Mouse (Mus musculus) testis, adult 2 months (tissue): ENCODE measurements around the gene Bsx. TPM values are rescaled to one million over a fixed set of nuclear protein-coding genes. Genes with fewer than 3 reads are reported as not detected.

Source experiments
- H3K27ac ChIP-seq: fragments of 200-500 bp; 2 replicates; pipeline ENCODE4 v1.5.1; 2012; ENCODE audit warnings: low read depth, low read length; ENCODE audit not compliant: control insufficient read depth, insufficient read depth
- H3K27me3 ChIP-seq: fragments of 200-500 bp; 2 replicates; pipeline ENCODE4 v1.6.1; 2012; ENCODE audit warnings: mild to moderate bottlenecking, low read length, moderate library complexity; ENCODE audit not compliant: control insufficient read depth, insufficient read depth
- H3K36me3 ChIP-seq: fragments of 200-500 bp; 2 replicates; pipeline ENCODE4 v1.6.1; 2012; ENCODE audit warnings: mild to moderate bottlenecking, low read length; ENCODE audit not compliant: control insufficient read depth, insufficient read depth
- H3K4me1 ChIP-seq: fragments of 200-500 bp; 2 replicates; pipeline ENCODE4 v1.6.1; 2012; ENCODE audit warnings: low read length; ENCODE audit not compliant: control insufficient read depth, insufficient read depth
- H3K4me3 ChIP-seq: fragments of 200-500 bp; 2 replicates; pipeline ENCODE4 v1.5.1; 2012; ENCODE audit warnings: low read depth, mild to moderate bottlenecking, low read length, moderate library complexity, mixed read lengths; ENCODE audit not compliant: control insufficient read depth
- CTCF ChIP-seq: fragments of 200-500 bp; IDR thresholded peaks from 2 replicates; pipeline ENCODE4 v1.5.1; 2012; ENCODE audit warnings: low read depth, mild to moderate bottlenecking, inconsistent platforms, low read length, moderate library complexity; ENCODE audit not compliant: control insufficient read depth, insufficient read depth, insufficient replicate concordance
- POLR2A ChIP-seq: fragments of 200-500 bp; IDR thresholded peaks from 2 replicates; pipeline ENCODE4 v1.6.1; 2012; ENCODE audit warnings: low read depth, mild to moderate bottlenecking, inconsistent platforms, low read length, moderate library complexity; ENCODE audit not compliant: control insufficient read depth
- polyA plus RNA-seq: library from polyadenylated mRNA; depleted of rRNA; stranded (reverse); fragments of >200 nt; gene quantifications from 2 replicates; pipeline ENCODE4 v1.2.3, GENCODE M21; 2012

Bsx gene
- polyA plus RNA-seq, 1 experiment = 0.02 TPM

DNA sequence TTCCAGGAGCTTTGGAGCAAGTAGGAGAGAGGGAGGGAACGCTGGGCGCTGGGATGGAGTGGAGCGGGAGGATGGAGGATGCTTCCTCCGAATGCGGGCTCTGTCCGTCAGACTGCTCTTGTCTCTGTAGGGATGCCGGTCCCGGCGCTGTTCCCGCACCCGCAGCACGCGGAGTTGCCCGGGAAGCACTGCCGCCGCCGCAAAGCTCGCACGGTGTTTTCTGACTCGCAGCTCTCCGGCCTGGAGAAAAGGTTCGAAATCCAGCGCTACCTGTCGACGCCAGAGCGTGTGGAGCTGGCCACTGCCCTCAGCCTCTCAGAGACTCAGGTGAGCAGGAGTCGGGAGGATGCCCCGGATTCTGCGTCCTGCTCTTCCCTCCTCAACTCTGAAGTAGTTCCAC, 2.2 kb downstream of the Bsx start:
- peaks cover 9% of the 10 kb centered on the region for H3K4me1 ChIP-seq
- TF ChIP-seq CTCF (no peak), POLR2A (no peak)
- no peaks in the 10 kb centered on the region for H3K36me3 ChIP-seq
- H3K4me3 ChIP-seq = no peak overlapping the region
- peaks cover 7% of the 10 kb centered on the region for H3K27me3 ChIP-seq
- H3K27ac ChIP-seq = no peak overlapping the region

DNA sequence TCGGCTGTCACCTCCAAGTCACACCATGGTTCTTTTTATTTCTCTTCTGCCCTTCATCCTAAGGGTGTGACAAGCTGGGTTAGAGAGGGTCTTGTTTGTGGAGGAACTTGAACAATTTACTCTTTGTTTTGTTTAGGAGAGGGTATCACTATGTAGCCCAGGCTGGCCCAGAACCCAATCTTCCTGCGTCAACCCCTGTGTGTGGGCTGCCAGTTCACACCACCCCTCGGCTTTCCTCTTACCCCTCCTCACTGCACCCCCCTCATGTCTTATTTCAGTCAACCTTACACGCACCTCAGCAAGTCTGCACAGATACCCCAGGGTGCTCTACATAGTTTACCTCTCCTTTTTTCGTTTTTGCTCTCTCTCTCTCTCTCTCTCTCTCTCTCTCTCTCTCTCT, 2.8 kb downstream of the Bsx start:
- H3K27ac ChIP-seq = no peak overlapping the region
- peaks cover 7% of the 10 kb centered on the region for H3K4me1 ChIP-seq
- TF ChIP-seq CTCF = no peak
- TF ChIP-seq POLR2A = no peak
- H3K36me3 ChIP-seq = no peaks in the 10 kb centered on the region
- no peak overlapping the region for H3K4me3 ChIP-seq
- peaks cover 7% of the 10 kb centered on the region for H3K27me3 ChIP-seq

DNA sequence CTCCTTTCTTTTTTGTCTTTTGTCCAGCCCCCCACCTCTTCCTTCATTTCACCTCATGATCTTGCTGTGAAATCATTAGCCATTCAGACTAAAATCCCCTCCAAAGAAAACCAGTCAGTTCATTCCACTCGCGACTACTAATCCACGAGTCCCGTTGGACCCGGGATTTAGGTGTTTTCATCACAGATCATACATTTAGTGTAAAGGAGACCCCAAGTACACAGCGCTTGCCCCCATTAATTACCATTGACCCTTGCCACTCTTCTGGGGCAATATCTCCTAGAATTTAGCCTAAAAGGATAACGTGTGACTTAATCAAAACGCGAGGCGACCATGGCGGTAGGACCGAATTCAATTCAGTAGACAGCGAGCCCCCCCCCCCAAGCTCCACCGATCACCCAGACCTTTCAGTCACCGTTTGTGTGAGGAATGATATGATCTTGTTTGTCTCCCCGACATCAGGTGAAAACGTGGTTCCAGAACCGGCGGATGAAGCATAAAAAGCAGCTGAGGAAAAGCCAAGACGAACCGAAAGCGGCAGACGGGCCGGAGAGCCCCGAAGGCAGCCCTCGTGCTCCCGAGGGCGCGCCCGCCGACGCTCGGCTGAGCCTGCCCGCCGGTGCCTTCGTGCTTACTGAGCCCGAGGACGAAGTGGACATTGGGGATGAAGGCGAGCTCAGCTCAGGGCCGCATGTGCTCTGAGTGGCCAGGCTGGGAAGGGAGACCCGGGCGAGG, 3.4 kb downstream of the Bsx start:
- H3K36me3 ChIP-seq = no peaks in the 10 kb centered on the region
- peaks cover 7% of the 10 kb centered on the region for H3K27me3 ChIP-seq
- TF ChIP-seq CTCF = no peak
- no peak for TF ChIP-seq POLR2A
- H3K4me1 ChIP-seq = peaks cover 7% of the 10 kb centered on the region
- no peak overlapping the region for H3K27ac ChIP-seq
- H3K4me3 ChIP-seq = no peak overlapping the region

DNA sequence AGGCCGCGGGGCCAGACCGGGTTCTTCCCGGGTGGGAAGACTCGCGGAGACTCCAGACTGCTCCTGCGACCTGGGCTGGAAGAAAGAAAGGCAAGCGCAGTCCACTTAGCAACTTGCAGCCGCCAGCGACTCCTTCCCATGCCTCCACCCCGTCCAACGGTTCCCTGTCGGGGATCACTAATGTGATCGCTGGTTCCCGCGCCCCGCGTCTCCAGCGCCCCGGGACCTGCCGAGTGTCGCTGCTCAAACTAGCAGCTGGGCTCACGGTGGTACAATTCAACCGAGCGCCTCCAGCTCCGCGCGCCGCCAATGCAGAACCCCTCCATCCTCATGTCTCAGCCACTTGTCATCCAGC, 3.9 kb downstream of the Bsx start:
- peaks cover 7% of the 10 kb centered on the region for H3K4me1 ChIP-seq
- H3K27me3 ChIP-seq = peaks cover 5% of the 10 kb centered on the region
- TF ChIP-seq CTCF (no peak), POLR2A (no peak)
- no peak overlapping the region; the same call in 1 of the 2 replicates for H3K4me3 ChIP-seq
- no peaks in the 10 kb centered on the region for H3K36me3 ChIP-seq
- no peak overlapping the region for H3K27ac ChIP-seq

DNA sequence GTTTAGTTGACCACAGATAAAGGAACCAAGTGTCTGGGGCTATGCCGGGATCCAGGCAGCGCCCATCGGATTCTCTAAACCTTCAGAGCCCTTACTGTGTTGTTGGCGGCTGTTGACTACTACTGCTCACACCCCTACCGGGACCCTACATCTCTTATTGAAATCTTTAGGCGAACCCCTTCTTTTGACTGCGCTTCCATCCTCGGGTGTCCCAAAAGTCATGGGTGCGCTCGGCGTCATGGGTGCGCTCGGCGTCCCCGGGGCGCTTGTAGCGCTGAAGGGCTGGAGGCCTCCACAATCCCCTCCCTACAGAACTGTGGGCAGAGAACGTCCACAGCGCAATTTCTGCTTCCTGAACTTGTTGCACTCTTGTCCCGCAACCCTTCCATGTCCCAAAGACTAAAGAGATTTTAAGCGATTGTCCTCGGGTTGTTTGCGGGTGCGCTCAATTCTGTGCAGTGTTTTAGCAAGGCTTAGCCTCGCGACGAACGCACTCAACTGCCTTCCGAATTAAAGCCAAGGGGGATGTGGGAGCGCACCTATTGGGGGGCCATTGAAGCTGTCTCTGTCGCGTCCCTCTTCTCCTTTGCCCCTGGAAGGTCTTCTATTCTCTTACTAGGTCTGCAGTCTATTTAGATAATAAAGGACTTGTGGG, 4.5 kb downstream of the Bsx start:
- H3K4me3 ChIP-seq = no peak overlapping the region; the same call in 1 of the 2 replicates
- no peaks in the 10 kb centered on the region for H3K36me3 ChIP-seq
- no peak overlapping the region for H3K27ac ChIP-seq
- peaks cover 5% of the 10 kb centered on the region for H3K27me3 ChIP-seq
- H3K4me1 ChIP-seq = peaks cover 7% of the 10 kb centered on the region
- no peak for TF ChIP-seq POLR2A
- TF ChIP-seq CTCF = no peak

DNA sequence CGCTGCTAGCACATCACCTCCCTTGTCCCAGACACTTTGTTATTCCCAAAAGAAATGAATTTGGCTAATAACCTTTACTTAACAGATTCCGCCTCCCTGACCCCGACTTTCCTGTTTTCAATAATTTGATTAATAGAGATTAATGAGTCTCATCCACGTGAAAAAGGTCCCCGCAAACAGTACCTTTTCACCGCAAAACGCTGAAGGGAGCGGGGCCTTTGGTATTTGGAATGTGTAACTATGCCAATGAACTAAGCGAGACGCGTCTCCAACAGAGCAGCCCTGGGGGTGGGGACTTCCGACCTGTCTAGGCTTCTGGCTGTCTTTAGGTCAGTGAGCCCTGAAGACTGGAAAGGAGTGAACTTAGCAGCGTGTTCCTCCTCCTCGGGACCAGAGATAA, 5.1 kb downstream of the Bsx start:
- TF ChIP-seq POLR2A (no peak), CTCF (no peak)
- Histone ChIP-seq H3K4me1 (peaks cover 7% of the 10 kb centered on the region), H3K36me3 (no peaks in the 10 kb centered on the region), H3K27ac (no peak overlapping the region), H3K27me3 (peaks cover 5% of the 10 kb centered on the region), H3K4me3 (no peak overlapping the region)

DNA sequence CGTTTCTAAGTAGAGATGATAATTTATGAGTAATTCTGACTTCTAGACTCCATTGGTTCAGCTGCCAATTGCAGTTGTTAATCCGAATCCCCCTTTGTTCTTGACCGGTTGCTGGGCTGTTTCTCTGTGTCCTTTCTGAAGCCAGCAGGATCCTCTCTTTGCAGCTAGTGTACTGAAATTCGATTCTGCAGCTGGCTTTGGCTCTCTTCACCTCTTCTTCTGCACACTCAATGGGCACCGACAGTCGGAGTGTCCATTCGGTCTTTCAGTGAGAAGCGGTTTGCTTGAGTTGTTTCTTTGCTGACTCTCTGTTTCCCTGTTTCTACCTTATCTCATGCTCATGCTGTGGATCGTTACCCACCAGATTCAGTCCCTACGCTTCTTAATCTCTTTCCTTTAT, 11.7 kb downstream of the Bsx start:
- H3K4me1 ChIP-seq = no peaks in the 10 kb centered on the region
- H3K27ac ChIP-seq = no peak overlapping the region
- no peak for TF ChIP-seq POLR2A
- no peak for TF ChIP-seq CTCF
- H3K27me3 ChIP-seq = no peaks in the 10 kb centered on the region
- H3K36me3 ChIP-seq = no peaks in the 10 kb centered on the region
- H3K4me3 ChIP-seq = no peak overlapping the region
